Mouse (Mus musculus): ENCODE measurements around the gene Zic4.

GRCm38 (mm10) chr9:91350211-91350791 lies 11.9 kb upstream of the Zic4 start:
- TF ChIP-seq CTCF (IDR thresholded peaks at IDR 0.05): no peak
- no peak for TF ChIP-seq EP300 (IDR thresholded peaks at IDR 0.05)
